Mouse (Mus musculus) CH12.LX (cell line): Measurements from ENCODE around the gene Plac8. TPM values are rescaled to one million over a fixed set of nuclear protein-coding genes. Genes with fewer than 3 reads are reported as not detected.

ENCODE experiments used
- DNase-seq: peaks from one replicate; pipeline ENCODE4 v3.0.0-alpha.2; 2013; ENCODE audit errors: extremely low read depth
- H3K27ac ChIP-seq: 2 replicates; pipeline ENCODE4 v1.5.1; 2012; ENCODE audit warnings: low read depth, mild to moderate bottlenecking, control low read depth, moderate library complexity; ENCODE audit not compliant: insufficient read depth
- H3K27me3 ChIP-seq: replicated peaks from 2 replicates; pipeline ENCODE3; 2012; ENCODE audit warnings: inconsistent platforms
- H3K36me3 ChIP-seq, 2 experiments: replicated peaks in 1 of 2; 2 replicates each; pipeline versions ENCODE3 to v1.6.1; 2012; ENCODE audit warnings: inconsistent platforms in 1 of 2, low read length in 1 of 2, mild to moderate bottlenecking in 1 of 2, mixed read lengths in 1 of 2, moderate library complexity in 1 of 2; ENCODE audit not compliant: control insufficient read depth in 1 of 2, insufficient read depth in 1 of 2
- H3K4me1 ChIP-seq, 2 experiments: 2 replicates each; pipeline ENCODE4 v1.6.1; 2012; ENCODE audit warnings: inconsistent platforms in 1 of 2, moderate library complexity in 1 of 2; ENCODE audit not compliant: insufficient read depth in 2 of 2, control insufficient read depth in 1 of 2
- H3K4me2 ChIP-seq: 2 replicates; pipeline ENCODE4 v1.6.1; 2012; ENCODE audit warnings: low read depth, mild to moderate bottlenecking, control low read depth; ENCODE audit not compliant: poor library complexity, insufficient read depth, severe bottlenecking
- H3K4me3 ChIP-seq, 3 experiments: fragments of 150-350 bp in 1 of 3; sonication (generic) in 1 of 3; replicated peaks in 1 of 3; 2 replicates each; pipeline versions ENCODE3 to v1.5.1; 2011 to 2012; ENCODE audit warnings: low read depth in 2 of 3, low read length in 2 of 3, mild to moderate bottlenecking in 2 of 3, moderate library complexity in 2 of 3, control low read depth in 1 of 3, improper control_type of control experiment in 1 of 3, inconsistent platforms in 1 of 3, mixed read lengths in 1 of 3; ENCODE audit not compliant: poor library complexity in 1 of 3
- H3K79me2 ChIP-seq: replicated peaks from 2 replicates; pipeline ENCODE4 v1.6.1; 2012; ENCODE audit warnings: mild to moderate bottlenecking, moderate library complexity; ENCODE audit not compliant: control insufficient read depth, poor library complexity, insufficient read depth, severe bottlenecking; ENCODE audit errors: extremely low read depth
- H3K9ac ChIP-seq: 2 replicates; pipeline ENCODE4 v1.6.1; 2012; ENCODE audit warnings: low read depth, mild to moderate bottlenecking, control low read depth, moderate library complexity; ENCODE audit not compliant: insufficient read depth
- H3K9me3 ChIP-seq: replicated peaks from 2 replicates; pipeline ENCODE3; 2012; ENCODE audit warnings: low read length, inconsistent platforms, mixed read lengths
- BHLHE40 ChIP-seq: IDR thresholded peaks from 2 replicates; pipeline ENCODE4 v1.6.1; 2011; ENCODE audit warnings: mild to moderate bottlenecking, low read depth, low read length, improper control_type of control experiment
- CHD1 ChIP-seq: IDR thresholded peaks from 2 replicates; pipeline ENCODE4 v1.6.1; 2012; ENCODE audit warnings: low read depth, low read length, improper control_type of control experiment, inconsistent platforms
- CHD2 ChIP-seq: IDR thresholded peaks from 2 replicates; pipeline ENCODE4 v1.6.1; 2011; ENCODE audit warnings: low read length, improper control_type of control experiment
- ELF1 ChIP-seq: IDR thresholded peaks from 2 replicates; pipeline ENCODE4 v1.6.1; 2014; ENCODE audit warnings: low read depth, mild to moderate bottlenecking, inconsistent platforms, low read length, improper control_type of control experiment
- EP300 ChIP-seq: IDR thresholded peaks from 2 replicates; pipeline ENCODE4 v1.6.1; 2011; ENCODE audit warnings: low read length, improper control_type of control experiment
- ETS1 ChIP-seq: conservative IDR thresholded peaks from 2 replicates; pipeline ENCODE4 v1.6.1; 2012; ENCODE audit warnings: low read depth, mild to moderate bottlenecking, inconsistent platforms, low read length, improper control_type of control experiment, moderate library complexity
- GABPA ChIP-seq: IDR thresholded peaks from 2 replicates; pipeline ENCODE4 v1.6.1; 2012; ENCODE audit warnings: low read depth, low read length, improper control_type of control experiment, inconsistent platforms; ENCODE audit not compliant: insufficient replicate concordance
- HCFC1 ChIP-seq: IDR thresholded peaks from 2 replicates; pipeline ENCODE4 v1.6.1; 2012; ENCODE audit warnings: low read depth, mild to moderate bottlenecking, inconsistent platforms, low read length, improper control_type of control experiment
- IRF4 ChIP-seq: IDR thresholded peaks from 2 replicates; pipeline ENCODE4 v1.6.1; 2014; ENCODE audit warnings: low read depth, mild to moderate bottlenecking, inconsistent platforms, low read length, improper control_type of control experiment
- JUND ChIP-seq: conservative IDR thresholded peaks from 2 replicates; pipeline ENCODE4 v1.6.1; 2011; ENCODE audit warnings: low read depth, low read length, improper control_type of control experiment
- KAT2A ChIP-seq: IDR thresholded peaks from 2 replicates; pipeline ENCODE4 v1.6.1; 2012; ENCODE audit warnings: low read length, improper control_type of control experiment, inconsistent platforms; ENCODE audit not compliant: insufficient replicate concordance
- MAX ChIP-seq: IDR thresholded peaks from 2 replicates; pipeline ENCODE4 v1.6.1; 2011; ENCODE audit warnings: low read length, improper control_type of control experiment
- MAZ ChIP-seq: IDR thresholded peaks from 2 replicates; pipeline ENCODE4 v1.6.1; 2012; ENCODE audit warnings: low read depth, mild to moderate bottlenecking, inconsistent platforms, low read length, improper control_type of control experiment, moderate library complexity
- MXI1 ChIP-seq: IDR thresholded peaks from 2 replicates; pipeline ENCODE4 v1.6.1; 2011; ENCODE audit warnings: mild to moderate bottlenecking, low read depth, low read length, improper control_type of control experiment
- NRF1 ChIP-seq: IDR thresholded peaks from 2 replicates; pipeline ENCODE4 v1.6.1; 2014; ENCODE audit warnings: low read depth, mild to moderate bottlenecking, inconsistent platforms, low read length, improper control_type of control experiment, moderate library complexity
- PAX5 ChIP-seq: IDR thresholded peaks from 2 replicates; pipeline ENCODE4 v1.6.1; 2012; ENCODE audit warnings: low read length, inconsistent platforms, mixed read lengths
- POLR2A ChIP-seq: IDR thresholded peaks from 2 replicates; pipeline ENCODE4 v1.6.1; 2011; ENCODE audit warnings: low read depth, mild to moderate bottlenecking, improper control_type of control experiment, low read length
- RAD21 ChIP-seq: IDR thresholded peaks from 2 replicates; pipeline ENCODE4 v1.6.1; 2011; ENCODE audit warnings: low read depth, mild to moderate bottlenecking, low read length, improper control_type of control experiment, moderate library complexity
- RCOR1 ChIP-seq: conservative IDR thresholded peaks from 2 replicates; pipeline ENCODE4 v1.6.1; 2012; ENCODE audit warnings: low read depth, mild to moderate bottlenecking, inconsistent platforms, low read length, improper control_type of control experiment
- SIN3A ChIP-seq: IDR thresholded peaks from 2 replicates; pipeline ENCODE4 v1.6.1; 2012; ENCODE audit warnings: low read length, improper control_type of control experiment, inconsistent platforms
- SMC3 ChIP-seq: IDR thresholded peaks from 2 replicates; pipeline ENCODE4 v1.6.1; 2011; ENCODE audit warnings: low read depth, low read length, improper control_type of control experiment
- TBP ChIP-seq: conservative IDR thresholded peaks from 2 replicates; pipeline ENCODE4 v1.6.1; 2011; ENCODE audit warnings: low read depth, low read length, improper control_type of control experiment
- TCF12 ChIP-seq: IDR thresholded peaks from 2 replicates; pipeline ENCODE4 v1.6.1; 2014; ENCODE audit warnings: low read depth, mild to moderate bottlenecking, inconsistent platforms, low read length, improper control_type of control experiment
- UBTF ChIP-seq: IDR thresholded peaks from 2 replicates; pipeline ENCODE4 v1.6.1; 2012; ENCODE audit warnings: low read depth, mild to moderate bottlenecking, inconsistent platforms, low read length, improper control_type of control experiment, moderate library complexity
- USF1 ChIP-seq: IDR thresholded peaks from 2 replicates; pipeline ENCODE4 v1.6.1; 2014; ENCODE audit warnings: low read depth, mild to moderate bottlenecking, inconsistent platforms, low read length, improper control_type of control experiment
- USF2 ChIP-seq: conservative IDR thresholded peaks from 2 replicates; pipeline ENCODE4 v1.6.1; 2011; ENCODE audit warnings: low read depth, low read length, improper control_type of control experiment
- ZKSCAN1 ChIP-seq: IDR thresholded peaks from 2 replicates; pipeline ENCODE4 v1.6.1; 2012; ENCODE audit warnings: low read depth, inconsistent platforms, low read length, improper control_type of control experiment, borderline replicate concordance
- ZMIZ1 ChIP-seq: IDR thresholded peaks from 2 replicates; pipeline ENCODE4 v1.6.1; 2012; ENCODE audit warnings: low read depth, mild to moderate bottlenecking, inconsistent platforms, low read length, improper control_type of control experiment
- ZNF384 ChIP-seq: IDR thresholded peaks from 2 replicates; pipeline ENCODE4 v1.6.1; 2012; ENCODE audit warnings: low read depth, low read length, improper control_type of control experiment, inconsistent platforms
- dilution Hi-C: fragments of 300-500 bp; cut with MboI; formaldehyde crosslinking; loops from 2 replicates; pipeline ENCODE4 v1.14.3; 2020; ENCODE audit warnings: low sequenced_read_pairs; ENCODE audit not compliant: extremely low pct_unique_long_range_greater_than_20kb, extremely low pct_ligation_motif_present
- in situ Hi-C: fragments of 300-500 bp; cut with MboI; formaldehyde crosslinking; loops from 3 replicates; pipeline ENCODE4 v1.14.3; 2019; ENCODE audit warnings: low sequenced_read_pairs, low pct_ligation_motif_present, low pct_unique_long_range_greater_than_20kb, mixed read lengths
- polyA plus RNA-seq: library from polyadenylated mRNA; unstranded; fragments of >175 nt; gene quantifications from 2 replicates; pipeline ENCODE4 v1.2.1, GENCODE M21; 2012; ENCODE audit warnings: low read depth; ENCODE audit not compliant: insufficient read length
- total RNA-seq, 2 experiments: library from RNA; depleted of rRNA; stranded (reverse); fragments of 300-350 nt in 1 of 2; fragments of >200 nt in 1 of 2; gene quantifications; 2 replicates each; pipeline ENCODE4 v1.2.3; 2012 to 2014

Plac8 gene
- total and polyA plus RNA-seq, 3 experiments, result 64.3 to 258 (median 161) TPM

DNA sequence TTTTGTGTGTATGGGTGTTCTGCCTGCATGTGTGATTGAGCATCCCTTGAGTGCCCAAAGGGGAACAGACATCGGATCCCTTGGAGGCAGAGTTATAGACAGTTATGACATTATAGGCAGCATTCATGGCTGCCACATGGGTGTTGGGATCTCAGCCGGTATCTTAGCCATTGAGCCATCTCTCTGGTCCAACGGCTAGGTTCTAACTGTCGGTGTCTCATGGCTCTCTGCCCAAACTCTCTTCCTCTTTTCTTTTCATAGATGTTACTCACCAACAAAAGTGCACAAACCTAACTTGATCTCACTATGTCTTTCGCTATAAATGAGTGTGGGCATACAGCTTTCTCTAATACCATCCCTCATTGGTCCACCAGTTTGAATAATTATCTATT, 10.4 kb upstream of the Plac8 start:
- in situ Hi-C loops, result no loop called here
- dilution Hi-C loops, result no loop called here
- H3K79me2 ChIP-seq, result no peaks in the 10 kb centered on the region
- TF ChIP-seq TCF12, result peak; percentile 27; the same call in 1 of the 2 replicates
- TF ChIP-seq BHLHE40, result no peak
- TF ChIP-seq MAX, result peak; percentile 39
- TF ChIP-seq MAZ, result 0 out of 2 replicates have a peak, but pooled peaks have one; percentile 9
- 0 out of 2 replicates have a peak, but pooled peaks have one; percentile 1 for TF ChIP-seq ZMIZ1
- peak; percentile 8; the same call in 1 of the 2 replicates for TF ChIP-seq MXI1
- TF ChIP-seq, all 38 proteins: peak for 5
- H3K36me3 ChIP-seq, result no peaks in the 10 kb centered on the region
- H3K4me2 ChIP-seq, result peak overlapping the region; percentile 95
- H3K4me3 ChIP-seq, result peak overlapping the region in 1 of 3 experiments; percentile 29
- peak; percentile 37 for DNase-seq
- peak overlapping the region; percentile 30 for H3K9ac ChIP-seq
- no peaks in the 10 kb centered on the region for H3K27me3 ChIP-seq
- H3K4me1 ChIP-seq, result peaks cover 26 to 77% of the 10 kb centered on the region in 2 experiments
- H3K9me3 ChIP-seq, result no peaks in the 10 kb centered on the region
- H3K27ac ChIP-seq, result peak overlapping the region; percentile 84

DNA sequence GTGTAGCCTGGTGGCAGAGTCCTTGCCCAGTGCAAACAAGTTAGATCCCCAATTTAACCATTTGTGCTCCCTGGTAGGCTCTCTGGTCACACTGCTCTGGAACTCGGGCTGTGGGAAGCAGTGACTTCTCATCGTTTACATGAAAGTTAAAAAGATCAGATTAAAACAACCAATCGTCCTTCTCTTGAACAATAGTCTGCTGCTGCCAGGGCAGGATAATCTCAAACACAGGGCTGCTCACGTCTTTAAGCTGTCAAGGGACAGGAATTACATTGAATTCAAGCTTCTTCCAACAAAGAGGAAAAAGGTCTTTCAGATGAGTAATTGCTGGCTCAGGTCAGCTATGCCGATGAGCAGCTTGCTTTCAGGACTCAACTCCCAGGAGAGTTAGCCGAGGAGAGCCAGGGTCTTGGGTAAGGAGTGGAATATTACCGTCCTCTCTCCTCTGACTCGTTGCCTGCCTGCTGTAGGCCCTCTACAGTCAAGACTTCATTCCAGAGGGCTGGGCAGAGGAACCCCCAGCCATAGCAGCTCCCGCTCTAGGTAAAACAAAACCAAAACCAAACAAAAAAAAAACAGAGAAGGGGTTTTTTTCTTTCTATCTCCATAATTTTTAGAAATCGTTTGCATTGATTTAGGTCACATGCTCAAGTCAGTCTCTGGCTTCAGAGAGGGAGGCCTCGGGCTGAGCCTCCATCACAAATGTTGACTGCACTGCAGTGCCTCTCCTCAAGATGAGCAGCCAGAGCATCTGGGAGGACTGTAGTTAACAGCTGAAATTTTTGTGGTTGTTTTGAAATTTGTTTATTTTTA, 9.8 kb upstream of the Plac8 start:
- in situ Hi-C loops, result no loop called here
- Histone ChIP-seq H3K27me3 (no peaks in the 10 kb centered on the region), H3K9ac (peak overlapping the region; percentile 30), H3K4me2 (peak overlapping the region; percentile 95), H3K4me1 (peaks cover 26 to 78% of the 10 kb centered on the region in 2 experiments), H3K4me3 (peak overlapping the region in 1 of 3 experiments; percentile 29), H3K9me3 (no peaks in the 10 kb centered on the region), H3K36me3 (no peaks in the 10 kb centered on the region), H3K79me2 (no peaks in the 10 kb centered on the region), H3K27ac (peak overlapping the region; percentile 84)
- dilution Hi-C loops, result no loop called here
- peak; percentile 74 for DNase-seq
- TF ChIP-seq CHD2 (no peak), RCOR1 (no peak), MXI1 (peak; percentile 60; the same call in 1 of the 2 replicates), TBP (peak; percentile 45; the same call in 1 of the 2 replicates), UBTF (no peak), IRF4 (peak; percentile 74), USF1 (peak; percentile 60), SIN3A (peak; percentile 66), RAD21 (no peak; the same call in none of the 2 replicates), TCF12 (peak; percentile 36; the same call in 1 of the 2 replicates), PAX5 (no peak), HCFC1 (peak; percentile 33; the same call in 1 of the 2 replicates), ZNF384 (peak; percentile 92), GABPA (no peak), MAX (peak; percentile 57; the same call in 1 of the 2 replicates), EP300 (peak; percentile 56), ETS1 (peak; percentile 58; the same call in 1 of the 2 replicates), KAT2A (0 out of 2 replicates have a peak, but pooled peaks have one; percentile 44), BHLHE40 (peak; percentile 58; the same call in 1 of the 2 replicates), POLR2A (peak; percentile 47), SMC3 (no peak; the same call in 1 of the 2 replicates), MAZ (0 out of 2 replicates have a peak, but pooled peaks have one; percentile 9), ZKSCAN1 (no peak), USF2 (peak; percentile 56), CHD1 (peak; percentile 50; the same call in 1 of the 2 replicates), NRF1 (no peak), ELF1 (no peak), JUND (no peak)
